Mouse (Mus musculus): ENCODE data around the gene Nacad. TPM values are rescaled to one million over a fixed set of nuclear protein-coding genes. Genes with fewer than 3 reads are reported as not detected.

Gene Nacad
- total RNA-seq, 2 experiments from 2014 or later, result 0.32 to 0.41 TPM

- no peak for DNase-seq
Observed at GRCm38 (mm10) chr11:6603887-6604603, 1.8 kb downstream of the Nacad start.

- DNase-seq, result no peak
Observed at GRCm38 (mm10) chr11:6603224-6603623, 2.6 kb downstream of the Nacad start.

GRCm38 (mm10) chr11:6602662-6603061, 3.2 kb downstream of the Nacad start:
- no peak for DNase-seq

- no peak for DNase-seq
Observed at GRCm38 (mm10) chr11:6601649-6602480, 4.0 kb downstream of the Nacad start.

- no peak for DNase-seq
Observed at GRCm38 (mm10) chr11:6600284-6600944, 5.4 kb downstream of the Nacad start.

GRCm38 (mm10) chr11:6599831-6600230, 6.0 kb downstream of the Nacad start:
- no peak for DNase-seq

GRCm38 (mm10) chr11:6599011-6599681, 6.7 kb downstream of the Nacad start:
- DNase-seq, result no peak

GRCm38 (mm10) chr11:6598191-6598889, 7.5 kb downstream of the Nacad start:
- DNase-seq, result no peak

GRCm38 (mm10) chr11:6597523-6597922, 8.3 kb downstream of the Nacad start:
- no peak for DNase-seq

GRCm38 (mm10) chr11:6596616-6597015, 9.2 kb downstream of the Nacad start:
- no peak for DNase-seq

GRCm38 (mm10) chr11:6596205-6596604, 9.6 kb downstream of the Nacad start:
- no peak for DNase-seq

- DNase-seq, result no peak
Observed at GRCm38 (mm10) chr11:6595339-6595738, 10.5 kb downstream of the Nacad start.

- no peak for DNase-seq
Observed at GRCm38 (mm10) chr11:6594845-6595244, 11.0 kb downstream of the Nacad start.

- no peak for DNase-seq
Observed at GRCm38 (mm10) chr11:6593406-6593805, 12.4 kb downstream of the Nacad start.

GRCm38 (mm10) chr11:6590933-6591675, 14.7 kb downstream of the Nacad start:
- no peak for DNase-seq

- no peak for DNase-seq
Observed at GRCm38 (mm10) chr11:6589838-6590237, 16.0 kb downstream of the Nacad start.

GRCm38 (mm10) chr11:6588295-6588694, 17.6 kb downstream of the Nacad start:
- DNase-seq, result no peak

- DNase-seq, result no peak
Observed at GRCm38 (mm10) chr11:6587249-6587940, 18.5 kb downstream of the Nacad start.

- no peak for DNase-seq
Observed at GRCm38 (mm10) chr11:6586660-6587059, 19.2 kb downstream of the Nacad start.

GRCm38 (mm10) chr11:6585748-6586147, 20.1 kb downstream of the Nacad start:
- no peak for DNase-seq

All from gastrocnemius, postnatal 25 days (tissue).